Mouse (Mus musculus) limb, embryonic 11.5 days (tissue): ENCODE results near the gene Tpk1. TPM values are rescaled to one million over a fixed set of nuclear protein-coding genes. Genes with fewer than 3 reads are reported as not detected.

Experiments used
- ATAC-seq: fragments of 200-750 bp; cut with Nextera tagmentation; 2 replicates; pipeline ENCODE4 v1.8.0; 2017; ENCODE audit warnings: low read depth; ENCODE audit not compliant: insufficient number of reproducible peaks, low FRiP score, low TSS enrichment
- DNase-seq: peaks from one replicate; pipeline ENCODE4 v3.0.0-alpha.2; 2015; ENCODE audit warnings: low spot score
- H3K27ac ChIP-seq: fragments of 300-500 bp; sonication (generic); replicated peaks from 2 replicates; pipeline ENCODE4 v1.5.1; 2014; ENCODE audit warnings: low read depth, mild to moderate bottlenecking, low read length
- H3K27me3 ChIP-seq: fragments of 300-500 bp; sonication (generic); 2 replicates; pipeline ENCODE4 v1.6.1; 2014; ENCODE audit warnings: mild to moderate bottlenecking, low read length, mixed read lengths; ENCODE audit not compliant: control insufficient read depth, insufficient read depth
- H3K36me3 ChIP-seq: fragments of 300-500 bp; sonication (generic); 2 replicates; pipeline ENCODE4 v1.6.1; 2014; ENCODE audit warnings: mild to moderate bottlenecking, low read length, moderate library complexity, mixed read lengths; ENCODE audit not compliant: control insufficient read depth, insufficient read depth
- H3K4me1 ChIP-seq: fragments of 300-500 bp; sonication (generic); 2 replicates; pipeline ENCODE4 v1.6.1; 2014; ENCODE audit warnings: low read length, mixed read lengths; ENCODE audit not compliant: control insufficient read depth, insufficient read depth
- H3K4me2 ChIP-seq: fragments of 300-500 bp; sonication (generic); 2 replicates; pipeline ENCODE4 v1.6.1; 2014; ENCODE audit warnings: low read depth, mild to moderate bottlenecking, moderate library complexity; ENCODE audit not compliant: severe bottlenecking
- H3K4me3 ChIP-seq: fragments of 300-500 bp; sonication (generic); 2 replicates; pipeline ENCODE4 v1.5.1; 2014; ENCODE audit warnings: low read depth, low read length
- H3K9ac ChIP-seq: fragments of 300-500 bp; sonication (generic); 2 replicates; pipeline ENCODE4 v1.6.1; 2014; ENCODE audit warnings: mild to moderate bottlenecking, low read length
- H3K9me3 ChIP-seq: fragments of 300-500 bp; sonication (generic); 2 replicates; pipeline ENCODE4 v1.6.1; 2016; ENCODE audit warnings: low read length; ENCODE audit not compliant: control insufficient read depth
- WGBS: fragments of 180-500 bp; shearing (Covaris S2); extraction: QIAGEN DNeasy Blood & Tissue Kit; methylation state at CpG from one replicate; pipeline ENCODE4 v1.1.7; 2014; 5-methylcytosine and 5-hydroxymethylcytosine counted together
- polyA plus RNA-seq: library from polyadenylated mRNA; unstranded; fragments of >200 nt; fragmentation: Nextera tagmentation; extraction: Ambion mirVana; gene quantifications from 2 replicates; pipeline ENCODE4 v1.2.1, GENCODE M21; 2014

Tpk1 gene
- polyA plus RNA-seq, 1 experiment from 2014 or later, result 7.3 TPM

DNA sequence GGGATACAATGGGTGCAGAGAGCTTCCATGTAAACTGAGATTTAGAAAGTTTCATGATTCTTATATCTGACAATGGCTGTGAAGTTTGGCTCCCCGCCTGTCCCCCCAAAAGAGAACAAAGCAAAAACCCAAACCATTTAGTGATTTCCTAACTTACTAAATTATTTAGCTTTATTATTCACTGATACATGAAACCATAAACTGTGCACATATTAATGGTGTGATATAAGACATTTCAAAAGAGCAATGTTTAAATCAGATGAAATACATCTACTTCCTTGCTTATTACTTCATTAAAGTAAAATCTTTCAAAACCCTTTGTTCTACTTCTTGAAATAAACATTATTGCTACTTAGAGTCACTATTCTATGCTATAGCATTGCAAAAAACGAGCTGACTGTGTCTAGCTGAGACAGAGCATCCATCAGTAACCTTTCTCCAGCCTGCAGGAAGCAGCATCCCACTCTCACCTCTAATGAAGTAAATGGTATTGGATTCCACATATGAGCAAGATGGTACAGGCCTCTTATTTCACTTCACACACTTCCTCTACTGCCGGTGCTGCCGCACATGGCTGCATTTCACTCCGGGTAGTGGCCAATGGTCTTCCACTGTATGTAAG is 161.4 kb downstream of the Tpk1 start:
- Histone ChIP-seq H3K36me3 (no peaks in the 10 kb centered on the region), H3K4me2 (no peak overlapping the region), H3K4me1 (no peaks in the 10 kb centered on the region), H3K27me3 (no peaks in the 10 kb centered on the region), H3K9me3 (no peaks in the 10 kb centered on the region), H3K27ac (no peak overlapping the region), H3K9ac (no peak overlapping the region), H3K4me3 (no peak overlapping the region)
- ATAC-seq, result no peak
- DNase-seq, result no peak
- 85% methylated on average over 5 of the region's 5 CpGs for WGBS

DNA sequence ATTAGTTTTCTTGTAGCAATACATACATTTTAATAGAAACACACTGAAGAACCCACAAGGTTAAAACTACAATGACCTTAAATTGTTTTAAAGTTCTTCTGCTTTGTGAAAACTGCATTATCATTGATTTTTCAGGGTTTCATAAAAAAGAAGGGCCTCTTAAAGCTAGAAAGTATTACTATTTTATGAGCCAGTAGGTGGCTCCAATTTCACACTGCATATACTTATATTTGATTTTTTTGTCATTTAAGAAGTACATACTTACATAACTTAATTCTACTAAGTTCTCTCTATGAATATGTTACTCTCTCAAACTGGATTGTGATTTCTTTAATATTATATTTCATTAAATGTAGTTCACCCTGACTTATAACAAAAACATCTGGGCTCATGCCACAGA is 173.7 kb downstream of the Tpk1 start:
- DNase-seq (no peak), ATAC-seq (no peak)
- no peak overlapping the region for H3K9ac ChIP-seq
- no peaks in the 10 kb centered on the region for H3K36me3 ChIP-seq
- H3K4me3 ChIP-seq, result no peak overlapping the region
- H3K4me2 ChIP-seq, result no peak overlapping the region
- H3K27me3 ChIP-seq, result no peaks in the 10 kb centered on the region
- no peaks in the 10 kb centered on the region for H3K4me1 ChIP-seq
- H3K27ac ChIP-seq, result no peak overlapping the region
- no peaks in the 10 kb centered on the region for H3K9me3 ChIP-seq

DNA sequence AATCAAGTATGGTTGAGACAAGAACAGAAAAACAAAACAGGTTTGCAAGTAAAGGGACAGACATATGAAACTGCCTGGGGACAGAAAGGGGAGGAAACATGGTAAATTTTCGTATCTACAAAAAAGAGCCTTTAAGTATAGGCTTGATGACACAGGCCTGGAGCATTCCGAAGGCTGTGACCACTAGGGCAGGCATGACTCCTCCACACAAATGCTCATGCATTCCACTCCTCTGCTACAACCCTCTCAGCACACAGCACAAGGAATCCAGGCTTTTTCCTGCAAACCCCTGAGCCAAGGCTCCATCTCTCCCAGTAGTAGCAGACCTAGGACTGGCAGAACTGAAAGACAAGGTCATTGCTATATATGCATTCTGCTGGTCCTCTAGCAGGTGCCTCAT is 179.4 kb downstream of the Tpk1 start:
- no peaks in the 10 kb centered on the region for H3K36me3 ChIP-seq
- WGBS, result 80% methylated on average over 2 of the region's 2 CpGs
- no peaks in the 10 kb centered on the region for H3K9me3 ChIP-seq
- H3K4me3 ChIP-seq, result no peak overlapping the region
- no peak overlapping the region for H3K9ac ChIP-seq
- H3K4me1 ChIP-seq, result no peaks in the 10 kb centered on the region
- no peaks in the 10 kb centered on the region for H3K27me3 ChIP-seq
- H3K4me2 ChIP-seq, result no peak overlapping the region
- no peak for ATAC-seq
- no peak for DNase-seq
- H3K27ac ChIP-seq, result no peak overlapping the region

DNA sequence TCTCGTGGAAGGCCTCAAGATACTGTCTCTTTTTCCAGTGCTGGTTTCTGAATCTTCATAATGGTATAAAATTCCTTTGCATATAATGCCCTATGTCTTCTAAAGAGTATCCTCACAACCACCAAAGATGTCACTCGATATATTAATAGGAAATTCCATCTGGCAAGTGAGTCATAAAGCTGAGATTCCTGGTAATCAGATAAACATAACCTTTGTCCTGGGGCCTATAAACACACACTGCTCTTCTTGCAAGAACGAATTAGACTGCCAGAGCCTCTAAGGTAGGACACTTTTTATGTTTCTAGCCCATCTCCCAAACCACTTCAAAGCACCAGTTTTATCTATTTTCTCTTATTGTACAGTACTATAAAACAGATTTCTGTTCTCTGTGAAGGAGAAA is 185.4 kb downstream of the Tpk1 start:
- Histone ChIP-seq H3K4me2 (no peak overlapping the region), H3K36me3 (no peaks in the 10 kb centered on the region), H3K4me3 (no peak overlapping the region), H3K9me3 (no peaks in the 10 kb centered on the region), H3K4me1 (no peaks in the 10 kb centered on the region), H3K27me3 (no peaks in the 10 kb centered on the region), H3K27ac (no peak overlapping the region), H3K9ac (no peak overlapping the region)
- DNase-seq (no peak), ATAC-seq (no peak)
- 85% methylated on average over 3 of the region's 3 CpGs for WGBS

DNA sequence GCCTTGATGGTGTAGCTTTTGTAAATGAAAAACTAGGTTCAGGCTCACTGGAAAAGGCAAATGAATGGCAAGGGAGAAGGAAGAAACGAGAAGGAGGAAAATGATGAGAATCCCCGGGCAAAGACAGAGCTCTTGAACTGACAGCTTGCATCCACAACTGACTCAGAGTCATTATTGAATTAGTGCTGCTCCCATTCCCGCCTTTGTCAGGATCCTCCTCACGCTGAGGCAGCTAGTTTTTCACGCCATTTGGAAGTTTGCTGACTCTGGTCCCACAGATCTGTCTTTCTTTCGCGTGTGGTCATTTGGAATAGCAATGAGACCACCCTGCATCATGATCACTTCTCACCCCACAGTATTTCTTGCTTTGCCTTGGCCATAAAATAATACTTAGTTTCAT is 187.3 kb downstream of the Tpk1 start:
- Histone ChIP-seq H3K4me3 (no peak overlapping the region), H3K9ac (no peak overlapping the region), H3K4me1 (no peaks in the 10 kb centered on the region), H3K4me2 (no peak overlapping the region), H3K9me3 (no peaks in the 10 kb centered on the region), H3K27ac (no peak overlapping the region), H3K27me3 (no peaks in the 10 kb centered on the region), H3K36me3 (no peaks in the 10 kb centered on the region)
- no peak for ATAC-seq
- 75% methylated on average over 7 of the region's 7 CpGs for WGBS
- DNase-seq, result no peak

DNA sequence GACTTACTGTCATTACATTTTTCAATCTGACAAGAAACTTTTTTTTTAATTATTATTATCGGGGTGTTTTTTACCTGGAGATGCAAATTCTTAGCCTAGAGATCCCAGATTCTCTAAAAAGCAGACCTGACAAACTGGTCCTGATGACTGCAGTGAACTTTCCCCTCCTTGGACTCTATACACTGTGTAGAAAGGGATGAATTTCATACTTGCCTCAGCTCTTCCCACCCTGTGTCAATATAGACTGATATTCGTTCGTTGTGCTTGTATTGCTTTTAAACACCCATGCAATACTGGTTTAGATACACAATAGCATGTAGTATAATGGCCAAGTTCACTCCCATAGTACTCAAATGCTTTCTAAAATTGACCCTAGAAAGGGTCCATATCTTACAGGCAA is 189.7 kb downstream of the Tpk1 start:
- Histone ChIP-seq H3K27me3 (no peaks in the 10 kb centered on the region), H3K27ac (no peak overlapping the region), H3K4me2 (no peak overlapping the region), H3K9ac (no peak overlapping the region), H3K36me3 (no peaks in the 10 kb centered on the region), H3K9me3 (no peaks in the 10 kb centered on the region), H3K4me3 (no peak overlapping the region), H3K4me1 (no peaks in the 10 kb centered on the region)
- no peak for DNase-seq
- WGBS, result 88% methylated on average over 3 of the region's 3 CpGs
- ATAC-seq, result no peak

DNA sequence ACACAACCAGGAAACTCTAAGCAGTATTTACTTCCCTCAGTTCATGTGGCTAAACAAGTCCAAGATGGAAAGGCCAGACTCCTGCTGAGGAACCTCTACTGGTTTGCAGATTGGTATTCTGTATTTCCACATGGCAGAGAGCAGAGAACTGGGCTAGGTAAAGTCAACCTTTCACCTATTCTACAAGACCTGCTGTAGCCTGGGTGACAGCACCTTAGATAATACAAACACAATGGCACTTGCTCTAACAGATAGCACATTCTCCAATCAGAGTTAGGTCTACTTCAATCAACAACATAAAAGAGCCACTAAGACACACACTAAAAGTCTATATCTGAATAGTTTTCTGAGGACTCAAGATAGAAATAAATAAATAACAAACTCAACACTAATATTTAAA is 190.2 kb downstream of the Tpk1 start:
- Histone ChIP-seq H3K4me1 (no peaks in the 10 kb centered on the region), H3K4me3 (no peak overlapping the region), H3K9ac (no peak overlapping the region), H3K27me3 (no peaks in the 10 kb centered on the region), H3K27ac (no peak overlapping the region), H3K4me2 (no peak overlapping the region), H3K36me3 (no peaks in the 10 kb centered on the region), H3K9me3 (no peaks in the 10 kb centered on the region)
- ATAC-seq, result no peak
- DNase-seq, result no peak

DNA sequence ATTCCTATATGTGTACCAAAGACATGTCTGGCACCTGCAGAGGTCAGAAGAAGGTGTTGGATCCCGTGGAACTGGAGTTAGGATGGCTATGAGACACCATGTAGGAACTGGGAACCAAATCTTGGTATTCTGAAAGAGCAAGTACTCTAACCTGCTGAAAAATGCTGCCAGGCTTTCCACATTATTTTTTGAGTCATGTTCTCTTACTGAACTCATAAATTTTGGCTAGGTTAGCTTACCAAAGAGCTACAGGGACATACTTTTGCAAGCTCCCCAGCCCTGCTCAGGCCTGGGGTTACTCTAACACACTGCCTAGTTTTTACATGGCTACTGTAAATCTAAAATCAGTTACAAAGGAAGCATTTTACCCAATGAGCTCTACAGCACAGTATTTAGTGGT is 194.5 kb downstream of the Tpk1 start:
- no peaks in the 10 kb centered on the region for H3K27me3 ChIP-seq
- WGBS, result 91% methylated on average over 1 of the region's 1 CpGs
- no peak overlapping the region for H3K9ac ChIP-seq
- H3K27ac ChIP-seq, result no peak overlapping the region
- H3K9me3 ChIP-seq, result no peaks in the 10 kb centered on the region
- ATAC-seq (no peak), DNase-seq (no peak)
- H3K36me3 ChIP-seq, result no peaks in the 10 kb centered on the region
- no peaks in the 10 kb centered on the region for H3K4me1 ChIP-seq
- no peak overlapping the region for H3K4me2 ChIP-seq
- no peak overlapping the region for H3K4me3 ChIP-seq

DNA sequence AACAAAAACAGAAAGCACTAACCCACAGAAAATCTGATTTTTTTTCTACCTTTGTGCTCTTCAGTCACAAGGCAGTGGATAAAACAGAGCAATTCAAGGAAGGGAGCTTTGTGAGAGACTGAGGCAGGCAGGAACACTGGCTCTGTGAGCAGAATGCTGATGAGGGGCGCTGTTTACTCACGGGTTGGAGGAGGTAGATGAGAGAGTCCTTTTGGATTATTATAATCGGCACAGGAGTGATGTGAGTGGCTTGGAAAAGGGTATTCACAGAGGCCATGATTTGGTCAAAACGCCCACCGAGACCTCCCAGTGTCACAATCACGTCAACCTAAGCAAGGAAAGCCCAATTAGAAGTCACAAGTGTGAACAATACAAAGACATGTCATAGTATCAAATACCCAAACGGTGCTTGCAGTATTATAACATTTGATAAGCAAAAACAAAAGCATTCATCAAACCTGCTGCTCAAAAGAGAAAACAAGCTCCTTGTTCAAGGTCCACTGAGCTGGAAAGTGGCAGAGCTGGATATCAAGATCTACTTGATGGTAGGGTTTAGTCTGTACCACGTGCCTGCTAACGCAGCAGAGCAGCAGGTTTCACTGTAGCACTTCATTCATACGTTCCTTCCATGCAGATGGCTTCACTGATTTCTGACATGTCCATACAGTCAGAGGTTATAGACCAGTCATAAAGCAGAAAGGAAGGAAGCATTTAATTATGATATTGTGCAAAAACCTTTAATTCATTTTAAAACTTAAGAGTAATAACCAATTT is 197.1 kb downstream of the Tpk1 start:
- no peaks in the 10 kb centered on the region for H3K27me3 ChIP-seq
- H3K27ac ChIP-seq, result no peak overlapping the region
- ATAC-seq (no peak), DNase-seq (no peak)
- H3K4me2 ChIP-seq, result no peak overlapping the region
- no peaks in the 10 kb centered on the region for H3K36me3 ChIP-seq
- 86% methylated on average over 10 of the region's 10 CpGs for WGBS
- H3K4me3 ChIP-seq, result no peak overlapping the region
- H3K4me1 ChIP-seq, result no peaks in the 10 kb centered on the region
- H3K9me3 ChIP-seq, result no peaks in the 10 kb centered on the region
- no peak overlapping the region for H3K9ac ChIP-seq
